Mouse (Mus musculus): ENCODE measurements around the gene Bmpr1a. TPM values are rescaled to one million over a fixed set of nuclear protein-coding genes. Genes with fewer than 3 reads are reported as not detected.

Bmpr1a gene
- 0.36 TPM in 1 of 2 replicates, not detected in the other for polyA plus RNA-seq (2012; ENCODE audit: insufficient read depth, low replicate concordance)

GRCm38 (mm10) chr14:34503325-34503647 lies at the start of gene Bmpr1a:
TSS of gene Bmpr1a (minus strand) at chr14:34503341.
- no peaks in the 10 kb centered on the region for H3K36me3 ChIP-seq (replicated peaks; ENCODE audit: low read length)
- peaks cover 84% of the 10 kb centered on the region for H3K27me3 ChIP-seq (replicated peaks)
- peaks cover 22% of the 10 kb centered on the region for H3K4me1 ChIP-seq
- no peaks in the 10 kb centered on the region for H3K9me3 ChIP-seq
- no peak for TF ChIP-seq GATA1 (IDR thresholded peaks at IDR 0.05; ENCODE audit: borderline replicate concordance, low read length)
- no peak for TF ChIP-seq FLI1 (IDR thresholded peaks at IDR 0.05; ENCODE audit: low read length)
- H3K4me3 ChIP-seq (replicated peaks) = peak within 1 kb of the TSS; percentile 92

- no peak overlapping the region for H3K4me3 ChIP-seq (replicated peaks)
- no peaks in the 10 kb centered on the region for H3K36me3 ChIP-seq (replicated peaks; ENCODE audit: low read length)
- no peak for TF ChIP-seq GATA1 (IDR thresholded peaks at IDR 0.05; ENCODE audit: borderline replicate concordance, low read length)
- peaks cover 14% of the 10 kb centered on the region for H3K4me1 ChIP-seq
- no peaks in the 10 kb centered on the region for H3K9me3 ChIP-seq
- H3K27me3 ChIP-seq (replicated peaks) = peaks cover 76% of the 10 kb centered on the region
Measured at GRCm38 (mm10) chr14:34552226-34552625, 49.1 kb upstream of the Bmpr1a start.

- peaks cover 14% of the 10 kb centered on the region for H3K4me1 ChIP-seq
- peaks cover 90% of the 10 kb centered on the region for H3K27me3 ChIP-seq (replicated peaks)
- no peaks in the 10 kb centered on the region for H3K36me3 ChIP-seq (replicated peaks; ENCODE audit: low read length)
- TF ChIP-seq FLI1 (IDR thresholded peaks at IDR 0.05; ENCODE audit: low read length) = no peak
- TF ChIP-seq GATA1 (IDR thresholded peaks at IDR 0.05; ENCODE audit: borderline replicate concordance, low read length) = no peak
- H3K4me3 ChIP-seq (replicated peaks) = peak overlapping the region; percentile 92
- H3K9me3 ChIP-seq = no peaks in the 10 kb centered on the region
Measured at GRCm38 (mm10) chr14:34549004-34549671, 46.0 kb upstream of the Bmpr1a start.

DNA sequence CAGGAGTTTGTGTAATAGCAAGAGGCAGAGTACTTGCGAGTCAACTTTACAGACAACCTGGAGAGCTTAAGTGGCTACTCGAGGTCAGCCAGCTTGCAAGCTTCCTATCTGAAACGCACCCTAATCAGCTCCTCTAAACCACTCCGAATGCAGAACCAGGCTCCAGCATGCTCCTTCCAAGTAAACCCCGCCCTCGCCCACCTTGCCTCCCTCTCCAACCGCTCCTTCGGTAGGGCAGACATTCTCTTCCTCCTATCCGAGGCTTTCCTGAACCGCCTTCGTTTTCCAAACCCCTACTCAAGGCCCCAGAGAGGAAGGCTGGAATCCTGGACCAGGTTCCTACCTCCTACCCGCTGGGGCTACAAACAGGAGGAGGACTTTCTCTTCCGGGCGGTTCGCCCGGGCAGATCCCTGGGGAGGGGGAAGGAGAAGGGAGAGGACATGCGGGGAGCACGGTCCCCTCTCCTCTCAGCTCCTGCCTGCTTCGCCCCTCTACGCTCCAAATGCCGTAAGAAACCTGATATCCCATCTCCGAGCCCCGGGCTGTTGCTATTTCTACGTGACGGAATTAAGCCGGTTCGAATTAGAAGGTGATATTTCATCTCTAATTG lies 45.4 kb upstream of the Bmpr1a start:
- no peak for TF ChIP-seq GATA1 (IDR thresholded peaks at IDR 0.05; ENCODE audit: borderline replicate concordance, low read length)
- TF ChIP-seq FLI1 (IDR thresholded peaks at IDR 0.05; ENCODE audit: low read length) = no peak
- Histone ChIP-seq H3K9me3 (no peaks in the 10 kb centered on the region), H3K27me3 (replicated peaks) (peaks cover 90% of the 10 kb centered on the region), H3K4me3 (replicated peaks) (peak overlapping the region; percentile 92), H3K4me1 (peaks cover 14% of the 10 kb centered on the region), H3K36me3 (replicated peaks; ENCODE audit: low read length) (no peaks in the 10 kb centered on the region)

DNA sequence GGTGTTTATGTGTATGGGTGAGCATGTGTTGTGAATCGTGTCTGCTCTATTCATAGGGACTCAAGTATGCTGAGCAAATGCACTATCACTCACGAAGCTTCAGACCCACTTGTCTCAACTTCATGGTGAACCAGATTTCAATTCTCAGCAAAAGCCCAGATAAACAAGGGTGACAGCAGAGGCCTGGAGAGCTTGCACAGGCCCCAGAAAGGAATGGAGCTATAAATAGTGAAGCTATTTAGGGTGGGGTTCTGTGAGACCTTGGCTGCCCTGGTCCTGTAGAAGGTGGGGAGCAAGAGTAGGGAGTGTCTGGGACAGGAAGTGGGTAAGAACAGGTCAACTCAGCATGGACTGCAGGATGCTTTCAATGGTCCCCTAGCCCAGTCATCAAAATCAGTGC lies 41.4 kb upstream of the Bmpr1a start:
- peaks cover 13% of the 10 kb centered on the region for H3K4me1 ChIP-seq
- peaks cover 77% of the 10 kb centered on the region for H3K27me3 ChIP-seq (replicated peaks)
- H3K36me3 ChIP-seq (replicated peaks; ENCODE audit: low read length) = no peaks in the 10 kb centered on the region
- H3K9me3 ChIP-seq = no peaks in the 10 kb centered on the region; the same call in 1 of the 2 replicates
- no peak overlapping the region for H3K4me3 ChIP-seq (replicated peaks)
- TF ChIP-seq GATA1 (IDR thresholded peaks at IDR 0.05; ENCODE audit: borderline replicate concordance, low read length) (no peak), FLI1 (IDR thresholded peaks at IDR 0.05; ENCODE audit: low read length) (no peak)

DNA sequence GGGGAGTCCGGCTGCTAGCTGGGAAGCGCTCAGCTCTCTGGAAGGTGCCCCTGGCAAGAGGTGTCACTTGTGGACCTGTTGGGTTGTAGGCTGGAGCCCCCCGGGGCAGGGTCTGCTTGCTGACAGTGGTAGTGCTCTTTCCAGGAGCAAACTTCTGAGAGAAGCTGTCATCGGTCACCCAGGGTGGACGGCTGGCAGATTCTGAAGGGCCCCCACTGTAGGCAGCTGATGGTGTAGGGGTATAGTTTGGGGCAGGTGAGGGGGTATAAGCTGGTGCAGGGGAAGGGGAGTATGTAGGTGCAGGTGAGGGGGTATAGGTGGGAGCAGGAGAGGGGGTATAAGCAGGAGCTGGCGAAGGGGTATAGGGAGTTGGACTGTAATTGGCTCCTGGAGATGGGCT lies 40.9 kb upstream of the Bmpr1a start:
- no peak overlapping the region for H3K4me3 ChIP-seq (replicated peaks)
- H3K36me3 ChIP-seq (replicated peaks; ENCODE audit: low read length) = no peaks in the 10 kb centered on the region
- peaks cover 8% of the 10 kb centered on the region for H3K4me1 ChIP-seq
- TF ChIP-seq GATA1 (IDR thresholded peaks at IDR 0.05; ENCODE audit: borderline replicate concordance, low read length) (no peak), FLI1 (IDR thresholded peaks at IDR 0.05; ENCODE audit: low read length) (no peak)
- no peaks in the 10 kb centered on the region; the same call in 1 of the 2 replicates for H3K9me3 ChIP-seq
- H3K27me3 ChIP-seq (replicated peaks) = peaks cover 72% of the 10 kb centered on the region

GRCm38 (mm10) chr14:34543596-34543995 lies 40.5 kb upstream of the Bmpr1a start:
- Histone ChIP-seq H3K4me3 (replicated peaks) (no peak overlapping the region), H3K4me1 (peaks cover 4% of the 10 kb centered on the region), H3K36me3 (replicated peaks; ENCODE audit: low read length) (no peaks in the 10 kb centered on the region), H3K27me3 (replicated peaks) (peaks cover 69% of the 10 kb centered on the region), H3K9me3 (no peaks in the 10 kb centered on the region; the same call in 1 of the 2 replicates)
- TF ChIP-seq GATA1 (IDR thresholded peaks at IDR 0.05; ENCODE audit: borderline replicate concordance, low read length) (no peak), FLI1 (IDR thresholded peaks at IDR 0.05; ENCODE audit: low read length) (no peak)

- H3K4me3 ChIP-seq (replicated peaks) = no peak overlapping the region
- no peaks in the 10 kb centered on the region for H3K36me3 ChIP-seq (replicated peaks; ENCODE audit: low read length)
- H3K27me3 ChIP-seq (replicated peaks) = peaks cover 54% of the 10 kb centered on the region
- H3K4me1 ChIP-seq = no peaks in the 10 kb centered on the region
- TF ChIP-seq GATA1 (IDR thresholded peaks at IDR 0.05; ENCODE audit: borderline replicate concordance, low read length) = no peak
- no peak for TF ChIP-seq FLI1 (IDR thresholded peaks at IDR 0.05; ENCODE audit: low read length)
- no peaks in the 10 kb centered on the region; the same call in 1 of the 2 replicates for H3K9me3 ChIP-seq
Measured at GRCm38 (mm10) chr14:34541896-34542295, 38.8 kb upstream of the Bmpr1a start.

DNA sequence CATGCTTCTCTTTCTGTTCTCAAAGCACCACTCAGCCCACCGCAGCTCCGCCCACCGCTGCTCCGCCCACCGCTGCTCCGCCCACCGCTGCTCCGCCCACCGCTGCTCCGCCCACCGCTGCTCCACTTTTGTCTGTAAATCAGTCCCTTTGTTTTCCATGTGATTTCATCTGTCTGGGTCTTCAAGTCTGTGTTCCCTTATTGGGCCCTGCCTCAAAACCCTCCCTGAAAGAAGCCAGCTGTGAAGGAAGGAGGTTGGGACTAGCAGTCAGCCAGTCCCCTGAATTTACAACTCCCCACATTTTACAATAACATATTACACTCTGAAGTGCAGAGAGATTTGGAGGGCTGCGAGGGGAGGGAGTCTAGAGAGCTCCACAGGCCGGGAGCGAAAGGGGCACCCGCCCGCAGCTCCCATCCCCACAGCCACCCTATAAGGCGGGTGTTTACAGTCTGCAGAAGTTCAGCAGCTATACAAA lies 37.6 kb upstream of the Bmpr1a start:
- no peaks in the 10 kb centered on the region for H3K4me1 ChIP-seq
- H3K4me3 ChIP-seq (replicated peaks) = no peak overlapping the region
- no peaks in the 10 kb centered on the region for H3K36me3 ChIP-seq (replicated peaks; ENCODE audit: low read length)
- H3K9me3 ChIP-seq = no peaks in the 10 kb centered on the region; the same call in 1 of the 2 replicates
- TF ChIP-seq FLI1 (IDR thresholded peaks at IDR 0.05; ENCODE audit: low read length) (no peak), GATA1 (IDR thresholded peaks at IDR 0.05; ENCODE audit: borderline replicate concordance, low read length) (no peak)
- H3K27me3 ChIP-seq (replicated peaks) = peaks cover 47% of the 10 kb centered on the region

DNA sequence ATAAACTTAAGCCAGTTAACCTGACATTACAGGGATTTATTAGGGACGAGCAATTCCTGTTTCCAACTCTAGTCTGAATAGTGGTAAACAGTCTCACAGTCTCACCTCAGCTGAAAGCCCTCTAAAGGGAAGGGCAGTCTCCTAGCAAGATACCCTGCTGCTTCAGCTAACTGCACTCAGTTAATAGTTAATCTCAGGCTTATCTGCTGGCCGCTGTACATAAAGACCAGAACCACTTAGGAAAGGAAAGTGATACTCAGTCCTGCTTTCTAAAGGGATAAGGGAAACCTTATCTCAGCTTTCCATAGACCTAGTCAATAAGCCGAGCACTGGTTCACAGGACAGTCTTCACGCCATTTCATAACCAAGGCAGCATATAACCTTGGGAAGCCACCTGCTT lies 32.7 kb upstream of the Bmpr1a start:
- TF ChIP-seq FLI1 (IDR thresholded peaks at IDR 0.05; ENCODE audit: low read length) (no peak), GATA1 (IDR thresholded peaks at IDR 0.05; ENCODE audit: borderline replicate concordance, low read length) (no peak)
- no peak overlapping the region for H3K4me3 ChIP-seq (replicated peaks)
- no peaks in the 10 kb centered on the region for H3K4me1 ChIP-seq
- no peaks in the 10 kb centered on the region for H3K9me3 ChIP-seq
- H3K36me3 ChIP-seq (replicated peaks; ENCODE audit: low read length) = no peaks in the 10 kb centered on the region
- peaks cover 14% of the 10 kb centered on the region for H3K27me3 ChIP-seq (replicated peaks)
